Mouse (Mus musculus): ENCODE data around the gene Pfn3. TPM values are rescaled to one million over a fixed set of nuclear protein-coding genes. Genes with fewer than 3 reads are reported as not detected.

Gene Pfn3
- polyA plus RNA-seq, 1 experiment from 2014 or later = not detected

- H3K27me3 ChIP-seq (ENCODE audit: control insufficient read depth, insufficient read depth, low read length) = no peaks in the 10 kb centered on the region
- no peak for ATAC-seq (ENCODE audit: low FRiP score)
Observed at GRCm38 (mm10) chr13:55391626-55392029, 23.4 kb downstream of the Pfn3 start.

GRCm38 (mm10) chr13:55390644-55391043, 24.4 kb downstream of the Pfn3 start:
- DNase-seq (ENCODE audit: low spot score) (no peak), ATAC-seq (ENCODE audit: low FRiP score) (no peak)

More at GRCm38 (mm10) chr13:55391626-55392029, 23.4 kb downstream of the Pfn3 start:
- Histone ChIP-seq H3K4me2 (replicated peaks; ENCODE audit: low read depth, low read length) (no peak overlapping the region), H3K36me3 (ENCODE audit: control insufficient read depth, insufficient read depth, low read length) (no peaks in the 10 kb centered on the region), H3K9me3 (ENCODE audit: control insufficient read depth, low read length) (no peaks in the 10 kb centered on the region), H3K4me3 (ENCODE audit: low read depth, low read length) (no peak overlapping the region), H3K4me1 (replicated peaks; ENCODE audit: control insufficient read depth, insufficient read depth, low read length) (no peaks in the 10 kb centered on the region), H3K9ac (ENCODE audit: low read depth, low read length) (no peak overlapping the region), H3K27ac (ENCODE audit: low read depth, low read length) (no peak overlapping the region)
- 55% methylated on average over 1 of the region's 1 CpGs for WGBS
- no peak for DNase-seq (ENCODE audit: low spot score)

GRCm38 (mm10) chr13:55381790-55382189, 33.2 kb downstream of the Pfn3 start:
- DNase-seq (ENCODE audit: low spot score) (no peak), ATAC-seq (ENCODE audit: low FRiP score) (no peak)
- no peak overlapping the region for H3K4me3 ChIP-seq (ENCODE audit: low read depth, low read length)
- H3K4me2 ChIP-seq (replicated peaks; ENCODE audit: low read depth, low read length) = no peak overlapping the region
- WGBS = 68% methylated on average over 4 of the region's 4 CpGs
- H3K4me1 ChIP-seq (replicated peaks; ENCODE audit: control insufficient read depth, insufficient read depth, low read length) = 0 out of 2 replicates have a peak, but pooled peaks cover 2% of the 10 kb centered on the region
- no peaks in the 10 kb centered on the region for H3K9me3 ChIP-seq (ENCODE audit: control insufficient read depth, low read length)
- no peaks in the 10 kb centered on the region for H3K36me3 ChIP-seq (ENCODE audit: control insufficient read depth, insufficient read depth, low read length)
- no peak overlapping the region for H3K9ac ChIP-seq (ENCODE audit: low read depth, low read length)
- H3K27me3 ChIP-seq (ENCODE audit: control insufficient read depth, insufficient read depth, low read length) = peaks cover 34% of the 10 kb centered on the region
- H3K27ac ChIP-seq (ENCODE audit: low read depth, low read length) = no peak overlapping the region

More at GRCm38 (mm10) chr13:55390644-55391043, 24.4 kb downstream of the Pfn3 start:
- no peak overlapping the region for H3K4me3 ChIP-seq (ENCODE audit: low read depth, low read length)
- no peaks in the 10 kb centered on the region for H3K4me1 ChIP-seq (replicated peaks; ENCODE audit: control insufficient read depth, insufficient read depth, low read length)
- no peak overlapping the region for H3K27ac ChIP-seq (ENCODE audit: low read depth, low read length)
- no peak overlapping the region for H3K9ac ChIP-seq (ENCODE audit: low read depth, low read length)
- H3K27me3 ChIP-seq (ENCODE audit: control insufficient read depth, insufficient read depth, low read length) = no peaks in the 10 kb centered on the region
- H3K36me3 ChIP-seq (ENCODE audit: control insufficient read depth, insufficient read depth, low read length) = no peaks in the 10 kb centered on the region
- no peak overlapping the region for H3K4me2 ChIP-seq (replicated peaks; ENCODE audit: low read depth, low read length)
- H3K9me3 ChIP-seq (ENCODE audit: control insufficient read depth, low read length) = no peaks in the 10 kb centered on the region
- WGBS = 80% methylated on average over 3 of the region's 3 CpGs

- no peaks in the 10 kb centered on the region for H3K36me3 ChIP-seq (ENCODE audit: control insufficient read depth, insufficient read depth, low read length)
- 3% methylated on average over 32 of the region's 32 CpGs for WGBS
- H3K4me1 ChIP-seq (replicated peaks; ENCODE audit: control insufficient read depth, insufficient read depth, low read length) = 0 out of 2 replicates have a peak, but pooled peaks cover 2% of the 10 kb centered on the region
- H3K9me3 ChIP-seq (ENCODE audit: control insufficient read depth, low read length) = no peaks in the 10 kb centered on the region
- peaks cover 34% of the 10 kb centered on the region for H3K27me3 ChIP-seq (ENCODE audit: control insufficient read depth, insufficient read depth, low read length)
- no peak overlapping the region for H3K27ac ChIP-seq (ENCODE audit: low read depth, low read length)
- H3K9ac ChIP-seq (ENCODE audit: low read depth, low read length) = no peak overlapping the region
- DNase-seq (ENCODE audit: low spot score) (peak; percentile 15), ATAC-seq (ENCODE audit: low FRiP score) (no peak)
- no peak overlapping the region; the same call in 1 of the 2 replicates for H3K4me3 ChIP-seq (ENCODE audit: low read depth, low read length)
- no peak overlapping the region for H3K4me2 ChIP-seq (replicated peaks; ENCODE audit: low read depth, low read length)
Observed at GRCm38 (mm10) chr13:55378907-55379580, 36.0 kb downstream of the Pfn3 start.

GRCm38 (mm10) chr13:55375877-55376276, 39.2 kb downstream of the Pfn3 start:
- no peaks in the 10 kb centered on the region for H3K9me3 ChIP-seq (ENCODE audit: control insufficient read depth, low read length)
- H3K27ac ChIP-seq (ENCODE audit: low read depth, low read length) = no peak overlapping the region
- H3K27me3 ChIP-seq (ENCODE audit: control insufficient read depth, insufficient read depth, low read length) = peaks cover 31% of the 10 kb centered on the region
- no peak overlapping the region for H3K4me2 ChIP-seq (replicated peaks; ENCODE audit: low read depth, low read length)
- no peak overlapping the region for H3K9ac ChIP-seq (ENCODE audit: low read depth, low read length)
- no peak for DNase-seq (ENCODE audit: low spot score)
- H3K36me3 ChIP-seq (ENCODE audit: control insufficient read depth, insufficient read depth, low read length) = no peaks in the 10 kb centered on the region
- no peak for ATAC-seq (ENCODE audit: low FRiP score)
- 0 out of 2 replicates have a peak, but pooled peaks cover 2% of the 10 kb centered on the region for H3K4me1 ChIP-seq (replicated peaks; ENCODE audit: control insufficient read depth, insufficient read depth, low read length)
- no peak overlapping the region for H3K4me3 ChIP-seq (ENCODE audit: low read depth, low read length)
- 84% methylated on average over 2 of the region's 2 CpGs for WGBS

- ATAC-seq (ENCODE audit: low FRiP score) = no peak
- no peak overlapping the region for H3K4me3 ChIP-seq (ENCODE audit: low read depth, low read length)
- H3K4me2 ChIP-seq (replicated peaks; ENCODE audit: low read depth, low read length) = no peak overlapping the region
- H3K9ac ChIP-seq (ENCODE audit: low read depth, low read length) = no peak overlapping the region
- H3K27ac ChIP-seq (ENCODE audit: low read depth, low read length) = no peak overlapping the region
- 0 out of 2 replicates have a peak, but pooled peaks cover 2% of the 10 kb centered on the region for H3K4me1 ChIP-seq (replicated peaks; ENCODE audit: control insufficient read depth, insufficient read depth, low read length)
- DNase-seq (ENCODE audit: low spot score) = no peak
- H3K27me3 ChIP-seq (ENCODE audit: control insufficient read depth, insufficient read depth, low read length) = peaks cover 18% of the 10 kb centered on the region
- 64% methylated on average over 6 of the region's 6 CpGs for WGBS
- no peaks in the 10 kb centered on the region for H3K36me3 ChIP-seq (ENCODE audit: control insufficient read depth, insufficient read depth, low read length)
- no peaks in the 10 kb centered on the region for H3K9me3 ChIP-seq (ENCODE audit: control insufficient read depth, low read length)
Observed at GRCm38 (mm10) chr13:55374206-55374924, 40.7 kb downstream of the Pfn3 start.

GRCm38 (mm10) chr13:55371740-55372139, 43.3 kb downstream of the Pfn3 start:
- 57% methylated on average over 5 of the region's 5 CpGs for WGBS
- peaks cover 3% of the 10 kb centered on the region for H3K27me3 ChIP-seq (ENCODE audit: control insufficient read depth, insufficient read depth, low read length)
- H3K36me3 ChIP-seq (ENCODE audit: control insufficient read depth, insufficient read depth, low read length) = no peaks in the 10 kb centered on the region
- ATAC-seq (ENCODE audit: low FRiP score) = no peak
- DNase-seq (ENCODE audit: low spot score) = no peak
- no peaks in the 10 kb centered on the region for H3K4me1 ChIP-seq (replicated peaks; ENCODE audit: control insufficient read depth, insufficient read depth, low read length)
- no peak overlapping the region for H3K4me3 ChIP-seq (ENCODE audit: low read depth, low read length)
- H3K9me3 ChIP-seq (ENCODE audit: control insufficient read depth, low read length) = no peaks in the 10 kb centered on the region
- H3K27ac ChIP-seq (ENCODE audit: low read depth, low read length) = no peak overlapping the region
- H3K9ac ChIP-seq (ENCODE audit: low read depth, low read length) = no peak overlapping the region
- no peak overlapping the region for H3K4me2 ChIP-seq (replicated peaks; ENCODE audit: low read depth, low read length)

GRCm38 (mm10) chr13:55371007-55371681, 43.9 kb downstream of the Pfn3 start:
- H3K9me3 ChIP-seq (ENCODE audit: control insufficient read depth, low read length) = no peaks in the 10 kb centered on the region
- H3K4me2 ChIP-seq (replicated peaks; ENCODE audit: low read depth, low read length) = no peak overlapping the region
- H3K4me3 ChIP-seq (ENCODE audit: low read depth, low read length) = no peak overlapping the region
- DNase-seq (ENCODE audit: low spot score) = no peak
- H3K27me3 ChIP-seq (ENCODE audit: control insufficient read depth, insufficient read depth, low read length) = peaks cover 3% of the 10 kb centered on the region; the same call in 1 of the 2 replicates
- no peak overlapping the region for H3K9ac ChIP-seq (ENCODE audit: low read depth, low read length)
- ATAC-seq (ENCODE audit: low FRiP score) = no peak
- H3K4me1 ChIP-seq (replicated peaks; ENCODE audit: control insufficient read depth, insufficient read depth, low read length) = no peaks in the 10 kb centered on the region
- no peak overlapping the region for H3K27ac ChIP-seq (ENCODE audit: low read depth, low read length)
- no peaks in the 10 kb centered on the region for H3K36me3 ChIP-seq (ENCODE audit: control insufficient read depth, insufficient read depth, low read length)
- WGBS = 71% methylated on average over 8 of the region's 8 CpGs
